Mouse (Mus musculus) C2C12 (cell line): ENCODE results near the gene Eefsec.

ENCODE experiments used
- CEBPB ChIP-seq: IDR thresholded peaks from one replicate; pipeline ENCODE4 v1.6.1; 2011; ENCODE audit warnings: low read depth, mild to moderate bottlenecking, control low read depth, moderate library complexity
- CTCF ChIP-seq: IDR thresholded peaks from one replicate; pipeline ENCODE4 v1.5.1; 2011; ENCODE audit not compliant: control insufficient read depth, insufficient read depth, insufficient read length
- MYOG ChIP-seq: IDR thresholded peaks from one replicate; pipeline ENCODE4 v1.6.1; 2011; ENCODE audit not compliant: control insufficient read depth, insufficient read length; ENCODE audit errors: extremely low read depth
- USF1 ChIP-seq: IDR thresholded peaks from one replicate; pipeline ENCODE4 v1.6.1; 2011; ENCODE audit warnings: low read depth, mild to moderate bottlenecking, control low read depth, moderate library complexity

DNA sequence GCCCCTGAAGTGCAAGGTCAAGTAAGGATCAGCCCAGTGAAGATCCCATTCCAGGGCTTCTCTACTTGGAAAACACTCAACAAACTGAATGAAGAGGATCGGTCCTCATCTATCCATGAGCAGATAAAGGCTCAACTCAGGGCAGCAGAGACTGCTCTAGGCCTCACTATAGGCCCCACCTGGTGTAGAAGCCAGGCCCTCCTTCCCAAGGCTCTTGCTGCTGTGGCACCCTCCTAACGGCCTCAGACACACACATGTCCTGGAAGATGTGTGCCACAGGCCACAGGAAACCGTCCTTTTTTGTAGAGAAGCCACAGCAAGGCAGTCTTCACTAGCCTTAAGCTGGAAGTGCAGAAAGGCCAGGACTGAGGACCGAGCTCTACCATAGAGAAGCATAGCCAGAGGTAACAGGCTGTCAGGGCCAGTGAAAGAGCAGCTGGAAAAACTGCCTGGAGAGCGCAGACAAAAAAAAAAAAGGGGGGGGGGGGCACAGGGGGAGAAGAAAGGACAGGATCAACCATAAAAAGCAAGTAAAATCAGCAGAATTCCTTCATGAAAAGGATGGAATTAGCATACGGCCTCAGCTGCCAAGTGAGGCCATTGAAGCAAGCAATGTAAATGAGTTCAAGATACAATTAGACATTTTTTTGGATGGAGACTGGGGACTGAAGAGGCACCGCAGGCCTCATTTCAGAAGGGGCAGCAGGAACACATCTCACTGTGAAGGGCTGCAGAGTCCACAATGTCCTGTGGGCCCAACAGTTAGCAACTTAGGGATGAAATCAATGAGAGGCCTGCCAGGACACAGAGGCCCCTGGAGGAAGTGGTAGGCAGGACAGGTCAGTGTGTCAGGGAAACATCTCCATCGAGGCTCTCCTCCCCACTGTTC, 58.3 kb downstream of the Eefsec start:
- no peak for TF ChIP-seq CTCF
- no peak for TF ChIP-seq CEBPB
- TF ChIP-seq USF1, result no peak
- TF ChIP-seq MYOG, result no peak
